Mouse (Mus musculus) hindbrain, embryonic 15.5 days (tissue): ENCODE data around the gene Phkg1. TPM values are rescaled to one million over a fixed set of nuclear protein-coding genes. Genes with fewer than 3 reads are reported as not detected.
"Not testable (repeated sequence)": the region's sequence is repeated elsewhere in the genome, so short reads cannot be mapped to it uniquely, and the experiment has no call there.

ENCODE experiments used
- ATAC-seq: fragments of 200-750 bp; cut with Nextera tagmentation; 2 replicates; pipeline ENCODE4 v1.8.0; 2017; ENCODE audit warnings: low read depth, moderate number of reproducible peaks, moderate TSS enrichment; ENCODE audit not compliant: low FRiP score
- H3K27ac ChIP-seq: fragments of 300-500 bp; sonication (generic); replicated peaks from 2 replicates; pipeline ENCODE4 v1.5.1; 2015; ENCODE audit warnings: mild to moderate bottlenecking, inconsistent platforms
- H3K27me3 ChIP-seq: fragments of 300-500 bp; sonication (generic); 2 replicates; pipeline ENCODE4 v1.6.1; 2015; ENCODE audit warnings: control low read depth, inconsistent platforms
- H3K36me3 ChIP-seq: fragments of 300-500 bp; sonication (generic); 2 replicates; pipeline ENCODE4 v1.6.1; 2015; ENCODE audit warnings: control low read depth, inconsistent platforms
- H3K4me1 ChIP-seq: fragments of 300-500 bp; sonication (generic); replicated peaks from 2 replicates; pipeline ENCODE4 v1.6.1; 2015; ENCODE audit warnings: control low read depth, inconsistent platforms
- H3K4me2 ChIP-seq: fragments of 300-500 bp; sonication (generic); 2 replicates; pipeline ENCODE4 v1.6.1; 2015; ENCODE audit warnings: moderate library complexity, mild to moderate bottlenecking, inconsistent platforms
- H3K4me3 ChIP-seq: fragments of 300-500 bp; sonication (generic); 2 replicates; pipeline ENCODE4 v1.5.1; 2015; ENCODE audit warnings: mild to moderate bottlenecking, inconsistent platforms
- H3K9ac ChIP-seq: fragments of 300-500 bp; sonication (generic); 2 replicates; pipeline ENCODE4 v1.6.1; 2015; ENCODE audit warnings: inconsistent platforms
- H3K9me3 ChIP-seq: fragments of 300-500 bp; sonication (generic); 2 replicates; pipeline ENCODE4 v1.6.1; 2016; ENCODE audit warnings: control low read depth, inconsistent platforms
- WGBS: fragments of 180-500 bp; shearing (Covaris S2); methylation state at CpG from one replicate; pipeline ENCODE4 v1.1.7; 2015; 5-methylcytosine and 5-hydroxymethylcytosine counted together
- polyA plus RNA-seq: library from polyadenylated mRNA; unstranded; fragments of >200 nt; fragmentation: Nextera tagmentation; extraction: Ambion mirVana; gene quantifications from 2 replicates; pipeline ENCODE4 v1.2.1, GENCODE M21; 2015

The Phkg1 gene
- polyA plus RNA-seq, 1 experiment from 2014 or later, result 0.79 TPM

GRCm38 (mm10) chr5:129921972-129922371 lies 23.6 kb upstream of the Phkg1 start:
- no peak for ATAC-seq
- WGBS, result 92% methylated on average over 4 of the region's 4 CpGs
- no peak overlapping the region for H3K9ac ChIP-seq
- H3K9me3 ChIP-seq, result no peaks in the 10 kb centered on the region
- no peak overlapping the region for H3K27ac ChIP-seq
- no peaks in the 10 kb centered on the region for H3K27me3 ChIP-seq
- H3K36me3 ChIP-seq, result no peaks in the 10 kb centered on the region
- H3K4me1 ChIP-seq, result no peaks in the 10 kb centered on the region
- H3K4me2 ChIP-seq, result no peak overlapping the region
- H3K4me3 ChIP-seq, result no peak overlapping the region

- H3K4me2 ChIP-seq, result no peak overlapping the region
- no peaks in the 10 kb centered on the region for H3K36me3 ChIP-seq
- no peak overlapping the region for H3K4me3 ChIP-seq
- H3K27me3 ChIP-seq, result no peaks in the 10 kb centered on the region
- H3K9ac ChIP-seq, result no peak overlapping the region
- no peak overlapping the region for H3K27ac ChIP-seq
- H3K9me3 ChIP-seq, result no peaks in the 10 kb centered on the region
- 68% methylated on average over 8 of the region's 8 CpGs for WGBS
- ATAC-seq, result no peak
- no peaks in the 10 kb centered on the region for H3K4me1 ChIP-seq
Observed at GRCm38 (mm10) chr5:129919320-129919719, 21.0 kb upstream of the Phkg1 start.

- 83% methylated on average over 9 of the region's 9 CpGs for WGBS
- no peaks in the 10 kb centered on the region for H3K27me3 ChIP-seq
- no peak overlapping the region for H3K4me2 ChIP-seq
- no peak for ATAC-seq
- no peak overlapping the region for H3K9ac ChIP-seq
- no peaks in the 10 kb centered on the region for H3K9me3 ChIP-seq
- H3K36me3 ChIP-seq, result no peaks in the 10 kb centered on the region
- H3K27ac ChIP-seq, result no peak overlapping the region
- no peaks in the 10 kb centered on the region for H3K4me1 ChIP-seq
- no peak overlapping the region for H3K4me3 ChIP-seq
Observed at GRCm38 (mm10) chr5:129918752-129919151, 20.4 kb upstream of the Phkg1 start.

- no peak overlapping the region for H3K4me2 ChIP-seq
- no peaks in the 10 kb centered on the region for H3K27me3 ChIP-seq
- no peak for ATAC-seq
- no peak overlapping the region for H3K9ac ChIP-seq
- no peaks in the 10 kb centered on the region for H3K36me3 ChIP-seq
- H3K4me1 ChIP-seq, result no peaks in the 10 kb centered on the region
- H3K27ac ChIP-seq, result no peak overlapping the region
- no peak overlapping the region for H3K4me3 ChIP-seq
- 93% methylated on average over 24 of the region's 24 CpGs for WGBS
- no peaks in the 10 kb centered on the region for H3K9me3 ChIP-seq
Observed at GRCm38 (mm10) chr5:129918065-129918651, 19.8 kb upstream of the Phkg1 start.

GRCm38 (mm10) chr5:129915491-129915890 lies 17.1 kb upstream of the Phkg1 start:
- H3K4me1 ChIP-seq, H3K4me2 ChIP-seq, ATAC-seq, H3K9ac ChIP-seq, H3K36me3 ChIP-seq, H3K27ac ChIP-seq, H3K4me3 ChIP-seq, H3K9me3 ChIP-seq, H3K27me3 ChIP-seq: not testable (repeated sequence)
- 86% methylated on average over 11 of the region's 11 CpGs for WGBS

- H3K4me3 ChIP-seq, result no peak overlapping the region
- H3K9me3 ChIP-seq, result no peaks in the 10 kb centered on the region
- no peak for ATAC-seq
- H3K27ac ChIP-seq, result no peak overlapping the region
- no peak overlapping the region for H3K9ac ChIP-seq
- WGBS, result 25% methylated on average over 2 of the region's 2 CpGs
- H3K4me2 ChIP-seq, result no peak overlapping the region
- H3K27me3 ChIP-seq, result no peaks in the 10 kb centered on the region
- H3K4me1 ChIP-seq, result peaks cover 7% of the 10 kb centered on the region
- no peaks in the 10 kb centered on the region for H3K36me3 ChIP-seq
Observed at GRCm38 (mm10) chr5:129914024-129914423, 15.7 kb upstream of the Phkg1 start.

GRCm38 (mm10) chr5:129909591-129909990 lies 11.2 kb upstream of the Phkg1 start:
- H3K4me2 ChIP-seq, result peak overlapping the region; percentile 75; the same call in 1 of the 2 replicates
- no peaks in the 10 kb centered on the region for H3K9me3 ChIP-seq
- no peak overlapping the region for H3K4me3 ChIP-seq
- H3K27me3 ChIP-seq, result no peaks in the 10 kb centered on the region
- no peak overlapping the region for H3K9ac ChIP-seq
- H3K4me1 ChIP-seq, result peaks cover 15% of the 10 kb centered on the region
- H3K36me3 ChIP-seq, result no peaks in the 10 kb centered on the region
- ATAC-seq, result no peak
- H3K27ac ChIP-seq, result no peak overlapping the region
- WGBS, result 85% methylated on average over 7 of the region's 7 CpGs

GRCm38 (mm10) chr5:129909147-129909546 lies 10.8 kb upstream of the Phkg1 start:
- peak overlapping the region; percentile 89 for H3K9ac ChIP-seq
- H3K4me2 ChIP-seq, result peak overlapping the region; percentile 75
- H3K27me3 ChIP-seq, result no peaks in the 10 kb centered on the region
- WGBS, result 68% methylated on average over 9 of the region's 9 CpGs
- H3K4me3 ChIP-seq, result peak overlapping the region; percentile 69
- peak overlapping the region; percentile 98 for H3K27ac ChIP-seq
- peaks cover under 1% of the 10 kb centered on the region for H3K36me3 ChIP-seq
- no peaks in the 10 kb centered on the region for H3K9me3 ChIP-seq
- H3K4me1 ChIP-seq, result peaks cover 15% of the 10 kb centered on the region
- ATAC-seq, result no peak

- under 1% methylated on average over 61 of the region's 63 CpGs for WGBS
Observed at GRCm38 (mm10) chr5:129908242-129908965, 10.1 kb upstream of the Phkg1 start, which contains the start of gene Nupr1l. Gene Nupr1l (plus strand): TSS chr5:129908540.

GRCm38 (mm10) chr5:129907775-129908174 lies 9.4 kb upstream of the Phkg1 start:
- ATAC-seq, result no peak
- Histone ChIP-seq H3K27me3 (no peaks in the 10 kb centered on the region), H3K36me3 (peaks cover 10% of the 10 kb centered on the region), H3K9ac (peak overlapping the region; percentile 89), H3K4me3 (peak overlapping the region; percentile 69), H3K4me1 (peaks cover 15% of the 10 kb centered on the region), H3K9me3 (no peaks in the 10 kb centered on the region), H3K4me2 (peak overlapping the region; percentile 75), H3K27ac (peak overlapping the region; percentile 98)
- 19% methylated on average over 4 of the region's 4 CpGs for WGBS

More at GRCm38 (mm10) chr5:129908242-129908965, 10.1 kb upstream of the Phkg1 start, which contains the start of gene Nupr1l:
- Histone ChIP-seq H3K9ac (peak within 1 kb of the TSS; percentile 89), H3K27ac (peak within 1 kb of the TSS; percentile 98), H3K4me1 (peaks cover 15% of the 10 kb centered on the region), H3K9me3 (no peaks in the 10 kb centered on the region), H3K4me3 (peak within 1 kb of the TSS; percentile 69), H3K4me2 (peak within 1 kb of the TSS; percentile 75), H3K27me3 (no peaks in the 10 kb centered on the region), H3K36me3 (peaks cover 4% of the 10 kb centered on the region)
- ATAC-seq, result peak; percentile 98

GRCm38 (mm10) chr5:129895198-129896088 lies 2.9 kb downstream of the Phkg1 start, which contains the start of gene Zbed5:
Gene Zbed5 (plus strand): TSS chr5:129895723.
- Histone ChIP-seq H3K27ac (peak within 1 kb of the TSS; percentile 48), H3K9ac (peak within 1 kb of the TSS; percentile 61), H3K4me2 (peak within 1 kb of the TSS; percentile 80), H3K4me1 (peaks cover 14% of the 10 kb centered on the region), H3K9me3 (no peaks in the 10 kb centered on the region), H3K4me3 (peak within 1 kb of the TSS; percentile 84), H3K36me3 (no peaks in the 10 kb centered on the region), H3K27me3 (no peaks in the 10 kb centered on the region)
- ATAC-seq, result peak; percentile 99
- WGBS, result 2% methylated on average over 44 of the region's 44 CpGs

GRCm38 (mm10) chr5:129890390-129890789 lies 8.0 kb downstream of the Phkg1 start:
- H3K27ac ChIP-seq, H3K9me3 ChIP-seq, ATAC-seq, H3K9ac ChIP-seq, H3K27me3 ChIP-seq, H3K4me2 ChIP-seq, H3K4me3 ChIP-seq, H3K36me3 ChIP-seq: not testable (repeated sequence)
- WGBS, result 89% methylated on average over 5 of the region's 7 CpGs
- peaks cover 16% of the 10 kb centered on the region for H3K4me1 ChIP-seq
